Mouse (Mus musculus) layer of hippocampus, postnatal 36 days (tissue): ENCODE measurements around the gene Bckdha. TPM values are rescaled to one million over a fixed set of nuclear protein-coding genes. Genes with fewer than 3 reads are reported as not detected.

Source experiments
- DNase-seq, 2 experiments: peaks; one replicate each; pipeline ENCODE4 v3.0.0; 2022
- total RNA-seq, 2 experiments: library from RNA; stranded (reverse); gene quantifications; 2 replicates each; pipeline ENCODE4 v1.2.3; 2021

The Bckdha gene
- 10 to 100 TPM; 36.7 to 38.3 TPM for total RNA-seq

DNA sequence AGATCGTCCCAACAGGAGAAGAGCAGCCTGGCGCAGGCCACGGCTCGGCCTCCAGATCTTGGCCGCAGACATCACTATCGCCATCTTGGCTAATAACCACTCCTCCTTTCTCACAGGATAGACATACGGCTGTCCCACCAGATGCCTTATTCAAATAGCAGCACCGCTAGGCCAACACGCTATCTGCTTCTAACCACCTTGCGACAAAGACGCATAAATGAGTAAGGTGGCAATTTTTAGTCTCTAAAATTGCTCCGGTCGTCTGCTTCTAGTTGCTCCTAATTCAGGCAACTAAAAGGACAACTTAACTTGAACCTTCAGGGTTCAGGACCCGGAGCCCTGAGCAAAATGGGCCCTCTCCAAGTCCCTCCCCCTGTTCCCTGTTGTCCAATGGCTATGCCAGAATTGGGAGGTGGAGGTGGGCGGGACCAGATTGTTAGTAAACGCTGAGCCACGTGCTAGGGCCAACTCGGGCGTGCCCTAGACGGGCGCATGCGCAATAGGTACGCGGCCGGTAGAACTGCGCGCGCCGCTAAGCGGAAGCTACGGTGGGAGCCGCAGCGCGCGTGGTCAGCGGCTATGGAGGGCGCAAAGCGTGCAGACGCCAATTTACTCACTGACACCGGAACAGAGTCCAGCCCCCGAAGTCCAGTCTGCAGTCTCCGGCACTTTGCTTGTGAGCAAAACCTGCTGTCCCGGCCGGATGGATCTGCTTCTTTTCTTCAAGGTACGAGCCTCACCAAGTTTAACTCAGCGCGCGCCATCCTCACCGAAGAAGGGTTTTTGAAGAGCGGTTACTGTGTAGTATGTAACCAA is at the start of gene Bckdha, which contains the start of gene Exosc5:
TSS of gene Bckdha (minus strand) at position 325 of the 816 bp plus-strand sequence.
TSS of gene Exosc5 (plus strand) at position 508 of the 816 bp plus-strand sequence.
- peak; percentile 99 for DNase-seq

DNA sequence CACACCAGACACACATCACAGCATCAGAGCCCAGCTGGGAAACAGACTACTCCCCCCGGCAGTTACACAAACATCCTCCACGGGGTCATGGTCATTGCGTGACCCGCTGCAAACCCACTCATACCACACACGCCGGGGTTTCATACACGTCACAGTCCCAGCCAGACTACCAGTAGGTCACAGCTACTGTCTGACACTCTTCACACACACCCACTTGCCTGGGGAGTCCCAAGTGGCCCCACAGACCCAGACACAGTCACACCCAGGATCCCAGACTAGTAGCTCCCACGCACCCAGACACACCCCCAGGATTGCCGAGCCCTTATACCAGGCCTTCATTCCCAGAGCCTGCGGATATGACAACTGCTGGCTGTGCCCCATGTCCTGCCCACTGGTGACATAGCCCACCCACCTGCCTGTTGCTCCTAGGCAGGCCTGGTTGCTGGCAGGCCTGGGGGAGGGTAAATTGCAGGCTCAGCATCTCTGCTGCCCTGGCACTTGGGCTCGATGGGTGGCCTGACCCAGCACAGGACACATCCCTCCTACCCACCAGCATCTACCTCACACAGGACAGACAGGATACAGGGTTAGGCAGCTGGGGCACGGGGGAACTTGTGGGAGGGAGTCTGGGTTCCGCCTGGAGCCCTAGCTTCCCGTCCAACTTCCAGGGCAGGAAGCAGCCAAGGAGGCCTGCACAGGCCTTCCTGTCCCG is 49.0 kb upstream of the Bckdha start:
- DNase-seq, result no peak

DNA sequence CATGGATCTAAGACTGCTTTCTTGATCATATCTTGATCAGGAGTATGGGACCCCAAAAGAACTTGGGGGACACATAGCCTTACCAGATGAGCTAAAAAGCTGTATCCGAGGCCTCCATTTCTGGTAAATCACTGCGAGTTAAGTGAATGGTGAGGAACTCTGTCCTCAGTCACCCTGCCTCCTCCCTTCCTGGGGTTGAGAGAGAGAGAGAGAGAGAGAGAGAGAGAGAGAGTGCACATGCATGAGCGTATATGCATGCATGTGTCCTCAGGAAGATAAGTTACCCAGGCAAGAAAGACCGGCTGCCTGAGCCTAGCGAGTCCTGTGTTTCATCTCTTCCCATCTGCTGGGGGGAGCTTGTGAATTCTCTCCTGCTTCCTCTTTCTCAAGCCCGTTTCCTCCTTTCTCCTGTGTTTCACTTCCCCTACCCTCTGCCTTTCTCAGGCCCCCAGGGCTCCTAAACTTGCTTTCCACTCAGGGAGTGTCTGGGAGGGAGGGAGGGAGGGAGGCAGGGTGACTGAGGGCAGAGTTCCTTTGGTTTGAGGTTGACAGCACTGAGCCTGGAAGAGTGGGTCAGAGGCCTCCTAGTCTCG is 47.9 kb upstream of the Bckdha start:
- DNase-seq, result no peak

DNA sequence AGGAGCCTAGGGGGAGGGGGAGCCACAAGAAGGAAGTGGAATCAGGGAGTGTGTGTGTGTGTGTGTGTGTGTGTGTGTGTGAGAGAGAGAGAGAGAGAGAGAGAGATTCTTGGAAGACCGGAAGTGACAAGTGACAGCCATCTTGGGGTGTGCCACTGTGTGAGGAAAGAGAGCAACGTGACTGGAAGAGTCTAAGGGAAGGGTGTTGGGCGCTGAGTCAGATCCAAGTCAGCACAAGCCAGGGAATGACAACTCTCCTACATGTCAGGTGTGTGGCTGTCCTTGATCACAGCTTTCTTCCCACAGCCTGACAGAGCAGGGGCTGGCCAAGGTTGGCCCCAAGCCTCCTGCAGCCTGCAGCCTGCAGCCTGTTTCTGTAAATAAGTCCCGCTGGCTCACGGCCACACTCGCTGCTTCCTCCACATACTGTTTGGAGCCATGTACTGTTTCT is 47.0 kb upstream of the Bckdha start:
- DNase-seq, result no peak

DNA sequence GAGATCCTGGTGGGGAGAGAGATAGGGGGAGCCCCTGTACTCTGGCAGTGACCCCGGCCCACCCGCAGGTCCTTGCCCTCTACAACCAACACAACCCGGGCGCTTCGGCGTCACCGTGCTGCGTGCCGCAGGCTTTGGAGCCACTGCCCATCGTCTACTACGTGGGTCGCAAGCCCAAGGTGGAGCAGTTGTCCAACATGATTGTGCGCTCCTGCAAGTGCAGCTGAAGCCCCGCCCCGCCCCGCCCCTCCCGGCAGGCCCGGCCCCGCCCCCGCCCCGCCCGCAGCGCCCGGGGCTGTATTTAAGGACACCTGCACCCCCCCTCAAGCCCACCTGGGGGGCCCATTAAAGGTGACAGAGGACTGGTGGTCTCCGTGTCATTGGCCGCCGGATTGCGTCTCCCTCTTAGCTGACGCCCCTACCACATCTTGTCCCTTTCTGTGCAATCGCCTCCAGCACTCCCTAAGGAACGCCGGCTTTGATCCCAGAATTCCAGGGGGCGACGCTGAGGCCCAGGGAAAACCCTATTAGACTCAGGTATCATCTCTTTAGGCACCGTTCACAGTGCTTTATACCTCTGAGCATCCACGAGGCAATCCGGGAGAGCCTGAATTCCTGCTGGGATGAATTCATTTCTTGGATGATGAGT is 46.1 kb upstream of the Bckdha start:
- DNase-seq, result no peak

DNA sequence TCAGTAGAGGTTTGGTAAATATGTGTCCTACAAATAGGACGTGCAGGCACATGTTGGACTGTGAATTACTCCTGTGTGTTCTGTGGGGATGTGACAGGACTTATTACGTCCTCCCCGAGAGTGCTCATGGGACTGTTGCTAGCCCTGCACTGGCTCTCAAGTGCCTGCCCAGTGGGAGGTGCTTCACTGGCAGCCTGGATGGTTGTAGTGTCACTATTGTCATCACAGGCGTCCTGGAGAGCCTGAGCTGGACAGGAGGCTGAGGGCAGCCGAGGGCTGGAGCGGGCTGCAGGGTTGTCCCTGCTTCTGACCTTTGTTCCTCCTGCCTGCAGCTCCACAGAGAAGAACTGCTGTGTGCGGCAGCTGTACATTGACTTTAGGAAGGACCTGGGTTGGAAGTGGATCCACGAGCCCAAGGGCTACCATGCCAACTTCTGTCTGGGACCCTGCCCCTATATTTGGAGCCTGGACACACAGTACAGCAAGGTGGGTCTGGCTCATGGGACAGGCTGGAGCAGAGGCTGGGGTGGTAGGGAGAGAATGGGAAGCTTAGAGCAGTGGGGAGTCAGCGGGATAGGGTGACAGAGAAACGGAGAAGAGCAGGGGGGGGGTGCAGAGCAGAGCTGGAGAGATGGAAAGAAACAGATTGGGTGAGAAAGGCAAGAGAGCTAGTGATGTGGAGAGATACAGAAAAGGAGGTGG is 45.2 kb upstream of the Bckdha start:
- DNase-seq, result no peak

DNA sequence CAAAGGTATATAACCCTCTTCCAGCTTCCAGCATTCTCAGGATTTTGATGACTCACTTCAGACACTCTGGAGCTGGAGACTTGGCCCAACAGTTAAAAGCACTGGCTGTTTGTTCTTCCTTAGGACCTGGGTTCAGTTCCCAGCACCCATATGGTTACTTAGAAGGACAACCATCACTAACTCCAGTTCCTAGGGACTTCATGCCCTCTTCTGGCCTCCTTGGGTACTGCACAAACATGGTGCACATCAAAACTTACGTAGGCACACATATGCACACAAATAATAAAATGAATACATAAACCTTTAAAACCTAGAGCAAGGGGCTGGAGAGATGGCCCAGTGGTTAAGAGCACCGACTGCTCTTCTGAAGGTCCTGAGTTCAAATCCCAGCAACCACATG is 43.6 kb upstream of the Bckdha start:
- DNase-seq, result no peak

DNA sequence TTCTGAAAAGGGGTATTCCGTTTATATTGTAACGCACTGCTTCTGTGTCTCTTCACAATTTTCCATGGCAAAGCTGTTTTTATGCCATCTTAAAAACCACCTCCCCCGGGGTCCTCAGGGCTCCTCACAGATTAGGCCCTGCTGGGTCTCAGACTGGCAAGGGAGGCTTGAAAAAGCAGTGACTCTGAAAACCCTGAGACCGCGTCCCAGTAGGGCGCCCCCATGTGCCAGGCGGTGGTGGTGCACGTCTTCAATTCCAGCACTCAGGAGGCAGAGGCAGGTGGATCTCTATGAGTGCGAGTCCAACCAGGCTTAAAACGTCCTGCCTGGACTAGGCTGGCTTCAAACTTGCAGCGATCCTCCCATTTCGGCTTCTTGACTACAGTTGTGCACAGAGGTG is 42.0 kb upstream of the Bckdha start:
- DNase-seq, result no peak

DNA sequence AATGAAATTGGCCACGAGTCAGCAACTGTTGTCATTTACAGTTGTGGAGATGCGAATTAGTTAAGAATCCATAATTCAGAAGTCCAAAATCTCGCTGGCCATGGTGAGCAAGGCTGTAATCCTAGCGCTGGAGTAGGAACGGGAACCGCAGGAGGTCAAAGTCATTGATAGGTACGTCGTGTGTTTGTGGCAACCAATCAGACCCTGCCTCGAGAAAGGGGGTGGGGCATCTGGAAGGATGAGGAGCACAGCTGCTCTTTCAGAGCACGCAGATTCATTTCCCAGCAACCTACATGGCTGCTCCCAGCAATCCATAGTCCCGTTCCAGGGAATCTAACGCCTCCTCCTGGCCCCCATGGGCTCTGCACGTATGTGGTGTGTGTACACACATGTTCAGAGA is 41.1 kb upstream of the Bckdha start:
- DNase-seq, result no peak

DNA sequence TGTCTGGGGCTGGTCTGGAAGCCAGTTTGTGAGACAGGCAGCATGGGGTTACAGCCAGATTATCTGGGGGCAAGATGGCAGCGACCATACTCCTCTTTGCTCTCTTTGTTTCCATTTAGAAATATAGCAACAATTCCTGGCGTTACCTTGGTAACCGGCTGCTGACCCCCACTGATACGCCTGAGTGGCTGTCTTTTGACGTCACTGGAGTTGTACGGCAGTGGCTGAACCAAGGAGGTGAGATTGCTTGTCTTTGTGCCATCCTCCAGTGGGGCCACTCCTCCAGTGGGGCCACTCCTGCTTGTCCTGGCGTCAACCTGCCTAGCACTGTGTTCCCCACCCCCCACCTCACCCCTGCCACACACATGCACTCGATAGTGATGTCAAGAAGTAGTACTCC is 35.3 kb upstream of the Bckdha start:
- no peak for DNase-seq

DNA sequence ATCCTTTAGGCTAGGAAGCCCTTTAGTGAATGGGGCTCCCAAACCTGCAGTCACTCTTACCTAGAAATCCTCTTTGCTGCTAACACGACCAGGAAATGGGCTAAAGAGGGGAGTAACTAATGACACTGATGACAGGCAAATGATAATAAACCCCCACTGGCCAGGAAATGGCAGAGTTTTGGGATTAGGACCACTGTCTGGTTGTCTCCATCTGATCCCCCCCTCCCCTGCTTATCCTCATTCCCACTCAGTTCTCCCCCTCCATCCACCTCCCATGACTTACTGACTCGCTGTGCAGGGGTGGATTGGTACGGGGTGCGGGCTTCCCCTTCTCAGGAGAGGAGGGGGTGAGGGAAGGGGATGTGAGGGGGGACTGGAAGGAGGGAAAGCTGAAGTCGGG is 31.3 kb upstream of the Bckdha start:
- no peak for DNase-seq

DNA sequence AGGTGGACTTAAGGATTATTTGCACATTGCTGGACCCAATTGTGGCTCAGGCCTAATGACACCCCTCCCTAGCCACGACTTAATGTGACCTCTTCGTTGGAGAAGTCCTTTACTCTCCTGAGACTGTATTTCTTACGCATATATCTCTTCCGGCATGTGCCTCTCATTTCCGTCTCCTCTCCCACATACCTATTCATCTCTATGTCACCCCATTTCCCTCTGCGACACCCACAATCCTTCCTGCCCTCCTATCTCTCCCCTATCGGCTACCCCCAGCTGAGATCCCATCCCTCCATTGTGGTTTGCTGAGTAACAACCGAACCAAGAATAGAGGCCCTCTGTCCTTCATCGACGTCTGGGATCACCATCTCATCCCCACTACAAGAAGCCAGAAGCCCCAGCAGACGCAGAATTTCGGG is 30.8 kb upstream of the Bckdha start:
- DNase-seq, result no peak

DNA sequence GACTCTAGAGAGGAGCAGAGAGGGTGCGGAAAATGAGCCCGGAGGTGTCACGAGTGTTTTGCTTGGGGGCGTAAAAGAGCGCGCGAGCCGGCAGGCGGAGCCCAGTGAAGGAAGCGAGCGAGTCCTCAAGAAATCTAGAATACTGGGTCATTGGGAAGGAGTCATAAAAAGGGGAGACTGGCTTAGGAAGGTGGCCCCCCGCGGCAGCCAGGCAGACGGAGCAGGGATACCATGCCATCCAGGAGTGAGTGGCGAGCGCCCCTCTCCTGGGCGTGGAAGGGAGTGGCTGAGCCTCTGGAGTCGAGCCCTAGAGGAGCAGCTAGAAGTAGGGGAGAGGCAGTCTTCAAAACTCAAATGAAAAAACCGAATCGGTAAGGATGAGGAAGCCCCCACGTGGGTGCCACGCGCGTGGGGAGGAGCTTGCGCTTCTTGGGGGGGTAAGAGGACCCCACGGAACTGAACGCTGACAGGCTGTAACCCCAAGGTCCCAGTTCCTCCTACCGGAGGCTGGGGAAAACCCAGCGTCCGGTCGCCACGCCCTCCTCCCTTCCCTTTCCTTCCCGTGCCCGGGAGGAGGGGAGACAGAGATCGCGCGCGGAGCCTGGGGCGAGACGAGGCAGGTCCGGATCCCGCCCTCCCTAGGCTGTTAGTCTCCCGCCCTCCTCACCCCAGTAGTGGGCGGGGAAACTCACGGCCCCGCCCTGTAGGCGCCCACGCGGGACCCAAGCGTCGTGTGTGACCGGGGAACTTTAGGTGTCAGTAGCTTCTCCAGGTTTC is 30.2 kb upstream of the Bckdha start:
- no peak for DNase-seq

DNA sequence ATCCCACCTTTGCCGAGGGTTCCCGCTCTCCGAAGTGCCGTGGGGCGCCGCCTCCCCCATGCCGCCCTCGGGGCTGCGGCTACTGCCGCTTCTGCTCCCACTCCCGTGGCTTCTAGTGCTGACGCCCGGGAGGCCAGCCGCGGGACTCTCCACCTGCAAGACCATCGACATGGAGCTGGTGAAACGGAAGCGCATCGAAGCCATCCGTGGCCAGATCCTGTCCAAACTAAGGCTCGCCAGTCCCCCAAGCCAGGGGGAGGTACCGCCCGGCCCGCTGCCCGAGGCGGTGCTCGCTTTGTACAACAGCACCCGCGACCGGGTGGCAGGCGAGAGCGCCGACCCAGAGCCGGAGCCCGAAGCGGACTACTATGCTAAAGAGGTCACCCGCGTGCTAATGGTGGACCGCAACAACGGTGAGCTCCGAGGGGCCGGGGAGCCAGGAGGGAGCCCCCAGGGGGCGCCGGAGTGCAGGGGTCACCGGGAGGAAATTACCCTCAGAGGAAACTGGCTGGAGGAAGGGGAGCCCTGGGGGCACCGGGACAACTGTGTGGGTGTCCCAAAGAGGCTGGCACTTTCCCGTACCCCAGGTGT is 29.1 kb upstream of the Bckdha start:
- DNase-seq, result no peak

DNA sequence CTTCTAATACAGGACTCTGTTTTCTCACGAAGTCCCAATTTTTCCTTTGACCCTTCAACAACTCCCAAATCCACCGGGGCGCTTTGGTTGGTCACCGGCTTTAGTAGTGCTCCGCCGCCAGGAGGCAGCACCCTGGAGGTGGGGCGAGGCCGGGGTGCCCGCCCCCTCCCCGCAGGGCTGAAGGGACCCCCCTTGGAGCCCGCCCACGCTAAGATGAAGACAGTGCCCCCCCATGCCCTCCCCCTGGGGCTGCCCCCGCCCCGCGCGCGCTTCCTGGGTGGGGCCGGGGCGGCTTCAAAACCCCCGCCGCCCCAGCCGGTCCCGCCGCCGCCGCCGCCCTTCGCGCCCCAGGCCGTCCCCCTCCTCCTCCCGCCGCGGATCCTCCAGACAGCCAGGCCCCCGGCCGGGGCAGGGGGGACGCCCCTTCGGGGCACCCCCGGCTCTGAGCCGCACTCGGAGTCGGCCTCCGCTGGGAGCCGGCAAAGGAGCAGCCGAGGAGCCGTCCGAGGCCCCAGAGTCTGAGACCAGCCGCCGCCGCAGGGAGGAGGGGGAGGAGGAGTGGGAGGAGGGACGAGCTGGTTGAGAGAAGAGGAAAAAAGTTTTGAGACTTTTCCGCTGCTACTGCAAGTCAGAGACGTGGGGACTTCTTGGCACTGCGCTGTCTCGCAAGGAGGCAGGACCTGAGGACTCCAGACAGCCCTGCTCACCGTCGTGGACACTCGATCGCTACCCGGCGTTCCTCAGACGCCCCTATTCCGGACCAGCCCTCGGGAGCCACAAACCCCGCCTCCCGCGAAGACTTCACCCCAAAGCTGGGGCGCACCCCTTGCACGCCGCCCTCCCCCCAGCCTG is 28.1 kb upstream of the Bckdha start, which contains the start of gene Tgfb1:
TSS of gene Tgfb1 (plus strand) at position 323 of the 852 bp plus-strand sequence.
- DNase-seq, result no peak

DNA sequence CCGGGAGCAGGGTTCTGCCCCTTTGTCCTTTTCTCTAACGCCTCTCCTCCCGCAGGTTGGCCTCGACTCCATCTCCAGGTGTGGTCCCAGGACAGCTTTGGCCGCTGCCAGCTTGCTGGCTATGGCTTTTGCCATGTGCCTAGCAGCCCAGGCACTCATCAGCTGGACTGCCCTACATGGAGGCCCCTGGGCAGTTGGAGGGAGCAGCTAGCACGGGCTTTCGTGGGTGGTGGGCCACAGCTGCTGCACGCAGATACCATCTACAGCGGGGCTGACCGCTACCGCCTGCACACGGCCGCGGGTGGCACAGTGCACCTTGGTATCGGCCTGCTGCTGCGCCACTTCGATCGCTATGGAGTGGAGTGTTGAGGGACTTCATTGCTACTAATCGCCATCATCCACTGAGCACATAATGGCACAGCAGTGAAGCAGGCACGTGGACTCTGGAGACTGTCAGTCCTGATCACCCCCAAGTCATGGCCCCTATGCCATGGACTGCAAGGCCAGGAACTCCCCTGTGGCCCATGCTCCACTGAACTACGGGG is 27.2 kb upstream of the Bckdha start:
- DNase-seq, result no peak

DNA sequence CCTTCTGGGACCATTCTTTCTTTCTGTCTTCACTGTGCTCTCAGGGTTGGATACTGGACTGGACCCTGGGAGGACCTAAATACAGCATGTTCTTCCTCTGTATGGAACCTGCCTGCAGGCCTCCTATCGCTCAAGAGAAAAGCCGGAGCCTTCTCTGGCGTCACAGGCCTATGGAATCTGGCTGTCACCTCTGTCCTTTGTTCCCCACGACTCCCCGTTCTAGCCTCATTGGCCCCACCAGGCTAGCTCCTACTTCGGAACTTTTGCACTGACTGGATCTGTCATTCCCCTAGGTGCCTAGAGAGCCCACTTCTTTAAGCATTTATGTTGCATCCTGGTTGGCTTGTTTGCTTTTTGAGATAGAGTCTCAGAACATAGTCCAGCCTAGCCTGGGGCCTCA is 25.9 kb upstream of the Bckdha start:
- DNase-seq, result no peak

DNA sequence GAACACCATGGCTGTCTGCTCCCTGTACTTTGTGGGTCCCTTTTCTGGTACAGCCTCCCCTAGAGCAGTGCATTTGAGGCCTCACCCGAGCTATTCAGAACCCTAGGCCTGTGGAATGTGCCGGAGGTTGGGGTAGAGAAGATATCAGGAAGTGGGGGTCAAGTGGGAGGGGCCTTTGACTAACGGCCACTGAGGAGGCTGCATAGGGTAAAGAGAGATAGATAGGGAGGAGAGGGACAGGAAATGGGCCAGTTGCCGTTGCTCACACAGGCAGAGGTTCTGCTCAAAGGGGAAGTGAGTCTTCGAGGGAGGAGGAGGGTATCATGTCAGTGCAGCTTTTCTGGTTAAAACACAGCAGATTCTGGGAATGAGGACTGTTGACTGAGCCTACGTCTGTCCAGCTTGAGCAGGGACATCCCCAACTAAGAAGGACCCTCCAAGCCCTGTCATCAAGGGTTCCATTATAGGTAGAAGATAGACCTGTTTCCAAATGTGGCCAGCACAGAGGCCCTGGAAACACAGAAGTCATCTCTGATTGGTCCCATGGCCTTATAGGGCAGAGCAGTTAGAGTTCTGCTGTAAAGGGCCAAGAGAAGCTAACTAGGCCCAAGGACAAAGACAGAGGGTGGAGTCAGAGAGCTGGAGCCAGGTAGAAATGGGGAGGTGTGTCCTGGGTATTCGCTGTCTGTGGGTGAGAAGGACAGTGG is 24.8 kb upstream of the Bckdha start:
- DNase-seq, result no peak
